13 mouse cellular contexts compared by ENCODE assay signal in the genomic region with DNA sequence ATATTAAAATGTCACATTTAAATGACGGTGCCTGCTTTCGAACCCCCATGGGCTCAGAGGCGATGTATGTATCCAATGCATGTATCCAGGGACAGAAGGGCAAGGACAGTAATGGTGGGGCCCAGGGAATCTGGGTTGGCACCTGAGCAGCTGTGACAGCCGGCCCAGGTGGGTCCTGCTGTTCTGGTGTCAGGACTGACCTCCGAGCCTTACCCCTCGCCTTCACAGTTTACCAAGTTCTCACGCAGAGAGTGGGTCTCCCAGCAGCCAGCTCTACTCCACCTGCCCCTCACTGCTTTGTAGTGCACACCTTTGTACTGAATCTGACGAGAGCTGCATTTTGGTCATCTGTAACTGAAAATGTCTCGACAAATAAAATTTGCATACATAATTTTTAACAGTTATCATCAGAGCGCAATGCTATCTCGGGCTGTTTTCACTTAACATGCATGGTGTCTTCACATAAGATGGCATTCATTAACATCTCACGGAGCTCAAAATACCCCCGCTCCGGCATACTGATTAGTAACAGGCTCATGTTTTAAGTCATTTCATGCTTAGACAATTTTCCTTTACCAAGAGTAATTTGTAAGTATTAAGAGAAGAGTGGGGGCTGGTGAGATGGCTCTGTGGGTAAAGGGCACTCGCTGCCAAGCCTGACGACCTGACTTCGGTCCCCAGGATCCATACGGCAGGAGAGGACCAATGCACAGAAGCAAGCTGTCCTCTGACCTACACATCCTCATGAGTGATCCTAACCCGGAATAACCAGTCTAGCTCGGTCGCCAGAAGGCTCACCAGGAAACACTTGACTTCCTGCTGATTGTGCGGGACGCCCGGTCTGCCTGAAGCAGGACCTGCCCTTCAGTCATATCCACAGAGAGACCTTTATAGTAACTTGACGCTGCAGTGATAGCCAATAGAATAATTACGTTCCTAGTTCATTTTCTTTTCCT.
DNase-seq lines count a peak whose midpoint lies in the region; ATAC-seq and TF ChIP-seq lines count a peak whose summit lies in the region.
"Had no signal": no experiment of that assay in that cellular context is flagged by ENCODE, and none has a peak within 500 bp of the region (broad histone marks: within the 10 kb centered on the region; RNA-seq: fewer than 3 reads in every experiment).

No protein-coding gene starts in this region.

- no peak overlapping the region for H3K9ac ChIP-seq in forebrain, embryonic 14.5 days (ENCODE audit: low read length)
- H3K9ac ChIP-seq: hindbrain, embryonic 14.5 days; liver, embryonic 15.5 days had no signal

- H3K9me3 ChIP-seq in forebrain, embryonic 14.5 days (replicated peaks; ENCODE audit: control insufficient read depth, low read length), result no peaks in the 10 kb centered on the region
- H3K9me3 ChIP-seq: liver, embryonic 15.5 days had no signal

- no peak for DNase-seq in layer of hippocampus, adult 2 months (ENCODE audit: low spot score in 2 of 2)
- no peak for DNase-seq in layer of hippocampus, adult 9-10 months (ENCODE audit: low spot score)
- DNase-seq in forebrain, embryonic 14.5 days (ENCODE audit: low spot score), result peak; percentile 33
- peak; percentile 24 to 26 for DNase-seq in heart, postnatal 36 days
- no peak for DNase-seq in gastrocnemius, adult 2 months
- DNase-seq in B cell, adult 2 months, result no peak
- DNase-seq: adrenal gland, postnatal 36 days; cerebellum, adult 9-11 months had no signal

- H3K4me3 ChIP-seq in layer of hippocampus, adult 2 months, result no peak overlapping the region
- no peak overlapping the region for H3K4me3 ChIP-seq in forebrain, embryonic 14.5 days (ENCODE audit: low read depth, low read length)
- H3K4me3 ChIP-seq in gastrocnemius, adult 2 months, result no peak overlapping the region
- H3K4me3 ChIP-seq: erythroblast, embryonic 14.5 days; liver, embryonic 15.5 days had no signal

- no peak for ATAC-seq in forebrain, embryonic 14.5 days
- ATAC-seq in megakaryocyte progenitor cell, adult 5-6 weeks (replicated peaks; ENCODE audit: poor library complexity), result peak; percentile 45; the same call in 1 of the 2 replicates
- no peak for ATAC-seq in frontal cortex, adult (ENCODE audit: low TSS enrichment)

- H3K4me1 ChIP-seq in forebrain, embryonic 14.5 days (ENCODE audit: control insufficient read depth, insufficient read depth, low read length), result no peaks in the 10 kb centered on the region; the same call in 1 of the 2 replicates
- H3K4me1 ChIP-seq: liver, embryonic 15.5 days had no signal

- H3K27me3 ChIP-seq in forebrain, embryonic 14.5 days (replicated peaks; ENCODE audit: control insufficient read depth, insufficient read depth, low read length), result no peaks in the 10 kb centered on the region
- H3K27me3 ChIP-seq: liver, embryonic 15.5 days had no signal

- H3K27ac ChIP-seq in layer of hippocampus, adult 2 months, result peak overlapping the region; percentile 40
- H3K27ac ChIP-seq in forebrain, embryonic 14.5 days (ENCODE audit: low read depth, low read length), result peak overlapping the region; percentile 48; the same call in 1 of the 2 replicates
- no peak overlapping the region for H3K27ac ChIP-seq in gastrocnemius, adult 2 months
- H3K27ac ChIP-seq: hindbrain, embryonic 14.5 days; liver, embryonic 15.5 days had no signal

- 82% methylated on average over 26 of the region's 26 CpGs for WGBS in forebrain, embryonic 14.5 days

- no peak overlapping the region for H3K4me2 ChIP-seq in forebrain, embryonic 14.5 days (ENCODE audit: low read length)
- H3K4me2 ChIP-seq: hindbrain, embryonic 14.5 days; liver, embryonic 15.5 days had no signal

- 0 out of 2 replicates have a peak, but pooled peaks cover 5% of the 10 kb centered on the region for H3K36me3 ChIP-seq in forebrain, embryonic 14.5 days (ENCODE audit: control insufficient read depth, insufficient read depth, low read length)
- H3K36me3 ChIP-seq: liver, embryonic 15.5 days had no signal

- TF ChIP-seq CTCF in layer of hippocampus, adult 2 months (conservative IDR thresholded peaks at IDR 0.05), result no peak
- no peak for TF ChIP-seq CTCF in gastrocnemius, adult 2 months (IDR thresholded peaks at IDR 0.05)

- intact Hi-C loops in heart, postnatal 36 days (cut with DNase I), result no loop called here
- intact Hi-C loops in gastrocnemius, adult 2 months (cut with DNase I), result no loop called here

Comparison
In these comparisons a context has a peak if more than half of its experiments do, and no peak if none do; other contexts are left out.
1. DNase-seq: peak in forebrain, embryonic 14.5 days (single experiment) and heart, postnatal 36 days (2 of 2); none in layer of hippocampus, adult 2 months (0 of 2), layer of hippocampus, adult 9-10 months (single experiment), gastrocnemius, adult 2 months (single experiment) and B cell, adult 2 months (0 of 2).